Mouse (Mus musculus): ENCODE data around the gene Neurog2. TPM values are rescaled to one million over a fixed set of nuclear protein-coding genes. Genes with fewer than 3 reads are reported as not detected.
A peak's percentile ranks its signal among the peaks of the same experiment; 100 is the strongest.

Gene Neurog2
- total RNA-seq, 1 experiment, result 0.18 TPM

GRCm38 (mm10) chr3:127660712-127661111, 27.8 kb downstream of the Neurog2 start:
- no peak for TF ChIP-seq ZNF384 (IDR thresholded peaks at IDR 0.05; ENCODE audit: low read depth, low read length)
- TF ChIP-seq CHD2 (IDR thresholded peaks at IDR 0.05; ENCODE audit: low read depth, low read length), result no peak
- no peak for TF ChIP-seq MAFK (IDR thresholded peaks at IDR 0.05; ENCODE audit: insufficient read depth, low read depth, low read length)
- TF ChIP-seq HCFC1 (IDR thresholded peaks at IDR 0.05; ENCODE audit: borderline replicate concordance, insufficient read depth, low read length), result no peak
- no peak for TF ChIP-seq ZC3H11A (IDR thresholded peaks at IDR 0.05; ENCODE audit: borderline replicate concordance, low read depth, low read length)
- no peaks in the 10 kb centered on the region for H3K36me3 ChIP-seq (ENCODE audit: control insufficient read depth, insufficient read depth, low read length, poor library complexity, severe bottlenecking)
- H3K4me1 ChIP-seq (ENCODE audit: control insufficient read depth in 2 of 2, insufficient read depth in 2 of 2, low read length in 2 of 2, poor library complexity in 1 of 2), result no peaks in the 10 kb centered on the region
- DNase-seq (ENCODE audit: low read depth, low spot score), result no peak
- H3K9ac ChIP-seq (ENCODE audit: insufficient read depth, low read depth, low read length, poor library complexity, severe bottlenecking), result no peak overlapping the region
- no peak overlapping the region for H3K4me3 ChIP-seq (ENCODE audit: insufficient read depth in 1 of 2, low read depth in 1 of 2, low read length in 2 of 2, poor library complexity in 1 of 2, severe bottlenecking in 1 of 2)
- H3K9me3 ChIP-seq (ENCODE audit: control insufficient read depth, insufficient read depth, low read depth, low read length), result no peaks in the 10 kb centered on the region
- H3K27ac ChIP-seq (ENCODE audit: insufficient read depth, low read depth, low read length, poor library complexity, severe bottlenecking), result no peak overlapping the region
- in situ Hi-C loops (cut with MboI; ENCODE audit: low sequenced_read_pairs in 2 of 2, unreplicated experiment in 2 of 2), result no loop called here

- Histone ChIP-seq H3K9ac (ENCODE audit: insufficient read depth, low read depth, low read length, poor library complexity, severe bottlenecking) (no peak overlapping the region), H3K4me3 (ENCODE audit: insufficient read depth in 1 of 2, low read depth in 1 of 2, low read length in 2 of 2, poor library complexity in 1 of 2, severe bottlenecking in 1 of 2) (no peak overlapping the region), H3K4me1 (ENCODE audit: control insufficient read depth in 2 of 2, insufficient read depth in 2 of 2, low read length in 2 of 2, poor library complexity in 1 of 2) (no peaks in the 10 kb centered on the region), H3K9me3 (ENCODE audit: control insufficient read depth, insufficient read depth, low read depth, low read length) (no peaks in the 10 kb centered on the region), H3K36me3 (ENCODE audit: control insufficient read depth, insufficient read depth, low read length, poor library complexity, severe bottlenecking) (no peaks in the 10 kb centered on the region), H3K27ac (ENCODE audit: insufficient read depth, low read depth, low read length, poor library complexity, severe bottlenecking) (no peak overlapping the region)
- DNase-seq (ENCODE audit: low read depth, low spot score), result no peak
- TF ChIP-seq ZC3H11A (IDR thresholded peaks at IDR 0.05; ENCODE audit: borderline replicate concordance, low read depth, low read length) (no peak), MAFK (IDR thresholded peaks at IDR 0.05; ENCODE audit: insufficient read depth, low read depth, low read length) (no peak), CHD2 (IDR thresholded peaks at IDR 0.05; ENCODE audit: low read depth, low read length) (no peak), HCFC1 (IDR thresholded peaks at IDR 0.05; ENCODE audit: borderline replicate concordance, insufficient read depth, low read length) (no peak), ZNF384 (IDR thresholded peaks at IDR 0.05; ENCODE audit: low read depth, low read length) (no peak)
- in situ Hi-C loops (cut with MboI; ENCODE audit: low sequenced_read_pairs in 2 of 2, unreplicated experiment in 2 of 2), result no loop called here
Measured at GRCm38 (mm10) chr3:127661646-127662531, 29.0 kb downstream of the Neurog2 start.

- Histone ChIP-seq H3K4me3 (ENCODE audit: insufficient read depth in 1 of 2, low read depth in 1 of 2, low read length in 2 of 2, poor library complexity in 1 of 2, severe bottlenecking in 1 of 2) (no peak overlapping the region), H3K9me3 (ENCODE audit: control insufficient read depth, insufficient read depth, low read depth, low read length) (no peaks in the 10 kb centered on the region), H3K9ac (ENCODE audit: insufficient read depth, low read depth, low read length, poor library complexity, severe bottlenecking) (no peak overlapping the region), H3K36me3 (ENCODE audit: control insufficient read depth, insufficient read depth, low read length, poor library complexity, severe bottlenecking) (no peaks in the 10 kb centered on the region), H3K27ac (ENCODE audit: insufficient read depth, low read depth, low read length, poor library complexity, severe bottlenecking) (no peak overlapping the region), H3K4me1 (ENCODE audit: control insufficient read depth in 2 of 2, insufficient read depth in 2 of 2, low read length in 2 of 2, poor library complexity in 1 of 2) (no peaks in the 10 kb centered on the region)
- TF ChIP-seq ZNF384 (IDR thresholded peaks at IDR 0.05; ENCODE audit: low read depth, low read length), result no peak
- no peak for TF ChIP-seq ZC3H11A (IDR thresholded peaks at IDR 0.05; ENCODE audit: borderline replicate concordance, low read depth, low read length)
- TF ChIP-seq MAFK (IDR thresholded peaks at IDR 0.05; ENCODE audit: insufficient read depth, low read depth, low read length), result peak; percentile 99
- in situ Hi-C loops (cut with MboI; ENCODE audit: low sequenced_read_pairs in 2 of 2, unreplicated experiment in 2 of 2), result no loop called here
- no peak for DNase-seq (ENCODE audit: low read depth, low spot score)
Measured at GRCm38 (mm10) chr3:127679703-127680102, 46.8 kb downstream of the Neurog2 start.

Other genes with a start within 250 kb of the Neurog2 start
- 12.9 and 15.2 TPM in 2 replicates for gene Ank2, start 133.8 kb upstream of the Neurog2 start, total RNA-seq (2012; rRNA removed)
- gene Larp7, start 79.8 kb upstream of the Neurog2 start, total RNA-seq (2012; rRNA removed), result 20.4 and 39.1 TPM in 2 replicates
- 16.2 and 17.0 TPM in 2 replicates for gene Zgrf1, start 79.6 kb upstream of the Neurog2 start, total RNA-seq (2012; rRNA removed)
- gene Alpk1, start 147.4 kb downstream of the Neurog2 start, total RNA-seq (2012; rRNA removed), result 0.63 and 0.80 TPM in 2 replicates
- not detected in 2 replicates for gene Tifa, start 156.7 kb downstream of the Neurog2 start, total RNA-seq (2012; rRNA removed)
- 34.4 and 48.1 TPM in 2 replicates for gene Ap1ar, start 204.4 kb downstream of the Neurog2 start, total RNA-seq (2012; rRNA removed)